Mouse (Mus musculus) intestine, embryonic 15.5 days (tissue): ENCODE results near the gene Il6ra. TPM values are rescaled to one million over a fixed set of nuclear protein-coding genes. Genes with fewer than 3 reads are reported as not detected.

Experiments used
- ATAC-seq: fragments of 200-750 bp; cut with Nextera tagmentation; 2 replicates; pipeline ENCODE4 v1.8.0; 2017; ENCODE audit warnings: moderate TSS enrichment, moderate library complexity
- H3K27ac ChIP-seq: fragments of 300-500 bp; sonication (generic); 2 replicates; pipeline ENCODE4 v1.5.1; 2015; ENCODE audit warnings: mild to moderate bottlenecking, inconsistent platforms
- H3K27me3 ChIP-seq: fragments of 300-500 bp; sonication (generic); replicated peaks from 2 replicates; pipeline ENCODE4 v1.6.1; 2015; ENCODE audit warnings: inconsistent platforms
- H3K36me3 ChIP-seq: fragments of 300-500 bp; sonication (generic); 2 replicates; pipeline ENCODE4 v1.6.1; 2015; ENCODE audit warnings: inconsistent platforms
- H3K4me1 ChIP-seq: fragments of 300-500 bp; sonication (generic); replicated peaks from 2 replicates; pipeline ENCODE4 v1.6.1; 2015; ENCODE audit warnings: inconsistent platforms
- H3K4me2 ChIP-seq: fragments of 300-500 bp; sonication (generic); replicated peaks from 2 replicates; pipeline ENCODE4 v1.6.1; 2015; ENCODE audit warnings: mild to moderate bottlenecking, inconsistent platforms
- H3K4me3 ChIP-seq: fragments of 300-500 bp; sonication (generic); replicated peaks from 2 replicates; pipeline ENCODE4 v1.5.1; 2015; ENCODE audit warnings: inconsistent platforms
- H3K9ac ChIP-seq: fragments of 300-500 bp; sonication (generic); 2 replicates; pipeline ENCODE4 v1.6.1; 2015; ENCODE audit warnings: inconsistent platforms
- H3K9me3 ChIP-seq: fragments of 300-500 bp; sonication (generic); 2 replicates; pipeline ENCODE4 v1.6.1; 2016; ENCODE audit warnings: inconsistent platforms
- WGBS: fragments of 180-500 bp; shearing (Covaris S2); methylation state at CpG from one replicate; pipeline ENCODE4 v1.1.7; 2015; 5-methylcytosine and 5-hydroxymethylcytosine counted together
- polyA plus RNA-seq: library from polyadenylated mRNA; unstranded; fragments of >200 nt; fragmentation: Nextera tagmentation; extraction: Ambion mirVana; gene quantifications from 2 replicates; pipeline ENCODE4 v1.2.1, GENCODE M21; 2015

Il6ra gene
- polyA plus RNA-seq, 1 experiment from 2014 or later: 2.8 TPM

GRCm38 (mm10) chr3:89860343-89860742 lies 52.7 kb downstream of the Il6ra start:
- ATAC-seq: no peak
- Histone ChIP-seq H3K9ac (no peak overlapping the region), H3K27me3 (no peaks in the 10 kb centered on the region), H3K9me3 (no peaks in the 10 kb centered on the region), H3K4me1 (peaks cover 10% of the 10 kb centered on the region; the same call in 1 of the 2 replicates), H3K36me3 (0 out of 2 replicates have a peak, but pooled peaks cover 3% of the 10 kb centered on the region), H3K4me3 (no peak overlapping the region), H3K4me2 (no peak overlapping the region), H3K27ac (0 out of 2 replicates have a peak overlapping the region, but pooled peaks have one; percentile 18)
- 84% methylated on average over 3 of the region's 3 CpGs for WGBS

- Histone ChIP-seq H3K9ac (no peak overlapping the region), H3K27ac (no peak overlapping the region), H3K9me3 (no peaks in the 10 kb centered on the region), H3K4me3 (no peak overlapping the region), H3K27me3 (no peaks in the 10 kb centered on the region), H3K36me3 (0 out of 2 replicates have a peak, but pooled peaks cover 3% of the 10 kb centered on the region), H3K4me1 (0 out of 2 replicates have a peak, but pooled peaks cover 6% of the 10 kb centered on the region), H3K4me2 (no peak overlapping the region)
- 57% methylated on average over 3 of the region's 3 CpGs for WGBS
- no peak for ATAC-seq
These were observed 53.1 kb downstream of the Il6ra start for GRCm38 (mm10) chr3:89859936-89860335.

GRCm38 (mm10) chr3:89858888-89859287 lies 54.1 kb downstream of the Il6ra start:
- Histone ChIP-seq H3K9me3 (no peaks in the 10 kb centered on the region), H3K4me3 (no peak overlapping the region), H3K36me3 (0 out of 2 replicates have a peak, but pooled peaks cover 3% of the 10 kb centered on the region), H3K9ac (no peak overlapping the region), H3K4me2 (no peak overlapping the region), H3K4me1 (0 out of 2 replicates have a peak, but pooled peaks cover 6% of the 10 kb centered on the region), H3K27ac (no peak overlapping the region), H3K27me3 (no peaks in the 10 kb centered on the region)
- no peak for ATAC-seq
- WGBS: 67% methylated on average over 8 of the region's 8 CpGs

GRCm38 (mm10) chr3:89858123-89858522 lies 54.9 kb downstream of the Il6ra start:
- H3K36me3 ChIP-seq: 0 out of 2 replicates have a peak, but pooled peaks cover 3% of the 10 kb centered on the region
- H3K27ac ChIP-seq: no peak overlapping the region
- 9% methylated on average over 4 of the region's 4 CpGs for WGBS
- no peaks in the 10 kb centered on the region for H3K27me3 ChIP-seq
- no peak overlapping the region for H3K4me3 ChIP-seq
- no peaks in the 10 kb centered on the region for H3K9me3 ChIP-seq
- 0 out of 2 replicates have a peak, but pooled peaks cover 6% of the 10 kb centered on the region for H3K4me1 ChIP-seq
- no peak overlapping the region for H3K4me2 ChIP-seq
- no peak overlapping the region for H3K9ac ChIP-seq
- ATAC-seq: no peak

- 90% methylated on average over 3 of the region's 3 CpGs for WGBS
- no peak overlapping the region for H3K9ac ChIP-seq
- ATAC-seq: no peak
These were observed 55.6 kb downstream of the Il6ra start for GRCm38 (mm10) chr3:89857353-89857752.

GRCm38 (mm10) chr3:89853752-89854151 lies 59.2 kb downstream of the Il6ra start:
- WGBS: 75% methylated on average over 5 of the region's 5 CpGs

More at GRCm38 (mm10) chr3:89857353-89857752, 55.6 kb downstream of the Il6ra start:
- H3K27me3 ChIP-seq: no peaks in the 10 kb centered on the region
- H3K4me2 ChIP-seq: no peak overlapping the region
- no peak overlapping the region for H3K4me3 ChIP-seq
- H3K9me3 ChIP-seq: no peaks in the 10 kb centered on the region
- 0 out of 2 replicates have a peak, but pooled peaks cover 6% of the 10 kb centered on the region for H3K4me1 ChIP-seq
- 0 out of 2 replicates have a peak, but pooled peaks cover 3% of the 10 kb centered on the region for H3K36me3 ChIP-seq
- no peak overlapping the region for H3K27ac ChIP-seq

GRCm38 (mm10) chr3:89848083-89848482 lies 64.9 kb downstream of the Il6ra start:
- H3K9me3 ChIP-seq: no peaks in the 10 kb centered on the region
- H3K4me3 ChIP-seq: no peak overlapping the region
- no peak overlapping the region for H3K4me2 ChIP-seq
- H3K27ac ChIP-seq: no peak overlapping the region
- 0 out of 2 replicates have a peak, but pooled peaks cover 2% of the 10 kb centered on the region for H3K4me1 ChIP-seq
- H3K9ac ChIP-seq: no peak overlapping the region
- H3K27me3 ChIP-seq: no peaks in the 10 kb centered on the region
- no peak for ATAC-seq
- WGBS: 80% methylated on average over 6 of the region's 6 CpGs
- H3K36me3 ChIP-seq: no peaks in the 10 kb centered on the region

More at GRCm38 (mm10) chr3:89853752-89854151, 59.2 kb downstream of the Il6ra start:
- no peaks in the 10 kb centered on the region for H3K9me3 ChIP-seq
- 0 out of 2 replicates have a peak, but pooled peaks cover 3% of the 10 kb centered on the region for H3K36me3 ChIP-seq
- no peak overlapping the region for H3K27ac ChIP-seq
- ATAC-seq: no peak
- no peak overlapping the region for H3K9ac ChIP-seq
- no peaks in the 10 kb centered on the region for H3K4me1 ChIP-seq
- no peaks in the 10 kb centered on the region for H3K27me3 ChIP-seq
- H3K4me2 ChIP-seq: no peak overlapping the region
- H3K4me3 ChIP-seq: no peak overlapping the region

GRCm38 (mm10) chr3:89847596-89847995 lies 65.4 kb downstream of the Il6ra start:
- no peaks in the 10 kb centered on the region for H3K36me3 ChIP-seq
- H3K4me1 ChIP-seq: 0 out of 2 replicates have a peak, but pooled peaks cover 3% of the 10 kb centered on the region
- no peak overlapping the region for H3K4me2 ChIP-seq
- 61% methylated on average over 6 of the region's 6 CpGs for WGBS
- no peaks in the 10 kb centered on the region for H3K9me3 ChIP-seq
- no peak overlapping the region for H3K9ac ChIP-seq
- no peaks in the 10 kb centered on the region for H3K27me3 ChIP-seq
- 0 out of 2 replicates have a peak overlapping the region, but pooled peaks have one; percentile 3 for H3K27ac ChIP-seq
- ATAC-seq: no peak
- H3K4me3 ChIP-seq: no peak overlapping the region

GRCm38 (mm10) chr3:89847126-89847525 lies 65.9 kb downstream of the Il6ra start:
- no peaks in the 10 kb centered on the region for H3K36me3 ChIP-seq
- no peak for ATAC-seq
- H3K9ac ChIP-seq: no peak overlapping the region
- H3K9me3 ChIP-seq: no peaks in the 10 kb centered on the region
- 75% methylated on average over 3 of the region's 3 CpGs for WGBS
- H3K27ac ChIP-seq: 0 out of 2 replicates have a peak overlapping the region, but pooled peaks have one; percentile 3
- H3K4me3 ChIP-seq: no peak overlapping the region
- no peak overlapping the region for H3K4me2 ChIP-seq
- H3K4me1 ChIP-seq: 0 out of 2 replicates have a peak, but pooled peaks cover 3% of the 10 kb centered on the region
- H3K27me3 ChIP-seq: no peaks in the 10 kb centered on the region

GRCm38 (mm10) chr3:89845814-89846213 lies 67.2 kb downstream of the Il6ra start:
- H3K27me3 ChIP-seq: no peaks in the 10 kb centered on the region
- H3K4me2 ChIP-seq: no peak overlapping the region
- H3K4me3 ChIP-seq: no peak overlapping the region
- ATAC-seq: no peak
- 76% methylated on average over 9 of the region's 9 CpGs for WGBS
- no peaks in the 10 kb centered on the region for H3K36me3 ChIP-seq
- H3K9ac ChIP-seq: no peak overlapping the region
- H3K9me3 ChIP-seq: no peaks in the 10 kb centered on the region
- H3K4me1 ChIP-seq: 0 out of 2 replicates have a peak, but pooled peaks cover 3% of the 10 kb centered on the region
- H3K27ac ChIP-seq: no peak overlapping the region

- Histone ChIP-seq H3K9ac (no peak overlapping the region), H3K4me1 (0 out of 2 replicates have a peak, but pooled peaks cover 3% of the 10 kb centered on the region), H3K9me3 (no peaks in the 10 kb centered on the region), H3K27me3 (no peaks in the 10 kb centered on the region), H3K36me3 (no peaks in the 10 kb centered on the region), H3K4me3 (no peak overlapping the region), H3K27ac (no peak overlapping the region), H3K4me2 (no peak overlapping the region)
- no peak for ATAC-seq
- 42% methylated on average over 9 of the region's 9 CpGs for WGBS
These were observed 69.8 kb downstream of the Il6ra start for GRCm38 (mm10) chr3:89843148-89843547.

- no peaks in the 10 kb centered on the region for H3K9me3 ChIP-seq
- H3K4me2 ChIP-seq: no peak overlapping the region
- H3K27ac ChIP-seq: no peak overlapping the region
- H3K4me3 ChIP-seq: no peak overlapping the region
- WGBS: 72% methylated on average over 4 of the region's 4 CpGs
- H3K4me1 ChIP-seq: 0 out of 2 replicates have a peak, but pooled peaks cover 3% of the 10 kb centered on the region
- ATAC-seq: no peak
- no peaks in the 10 kb centered on the region for H3K36me3 ChIP-seq
- H3K9ac ChIP-seq: no peak overlapping the region
- no peaks in the 10 kb centered on the region for H3K27me3 ChIP-seq
These were observed 70.7 kb downstream of the Il6ra start for GRCm38 (mm10) chr3:89842258-89842657.

GRCm38 (mm10) chr3:89835362-89835761 lies 77.6 kb downstream of the Il6ra start:
- Histone ChIP-seq H3K4me1 (peaks cover 11% of the 10 kb centered on the region), H3K27ac (no peak overlapping the region), H3K36me3 (no peaks in the 10 kb centered on the region), H3K9ac (no peak overlapping the region), H3K4me2 (0 out of 2 replicates have a peak overlapping the region, but pooled peaks have one; percentile 11), H3K9me3 (no peaks in the 10 kb centered on the region), H3K4me3 (no peak overlapping the region), H3K27me3 (peaks cover 38% of the 10 kb centered on the region)
- 28% methylated on average over 8 of the region's 8 CpGs for WGBS
- ATAC-seq: peak; percentile 63
